Mouse (Mus musculus): ENCODE results near the gene Prf1. TPM values are rescaled to one million over a fixed set of nuclear protein-coding genes. Genes with fewer than 3 reads are reported as not detected.

Prf1 gene
- total and polyA plus RNA-seq, 3 experiments = 0.39 to 0.93 (median 0.43) TPM

GRCm38 (mm10) chr10:61336137-61336536 is 38.5 kb downstream of the Prf1 start:
- Histone ChIP-seq H3K36me3 (replicated peaks in 1 of 2; ENCODE audit: control insufficient read depth in 1 of 2, insufficient read depth in 1 of 2, low read length in 1 of 2) (peaks cover 0 to 2% of the 10 kb centered on the region in 2 experiments), H3K27me3 (replicated peaks) (no peaks in the 10 kb centered on the region), H3K4me3 (replicated peaks in 1 of 3; ENCODE audit: low read depth in 2 of 3, low read length in 2 of 3, poor library complexity in 1 of 3) (no peak overlapping the region), H3K9ac (ENCODE audit: insufficient read depth, low read depth) (no peak overlapping the region), H3K4me2 (ENCODE audit: insufficient read depth, low read depth, poor library complexity, severe bottlenecking) (no peak overlapping the region), H3K9me3 (replicated peaks; ENCODE audit: low read length) (peaks cover 6% of the 10 kb centered on the region), H3K79me2 (replicated peaks; ENCODE audit: control insufficient read depth, extremely low read depth, insufficient read depth, poor library complexity, severe bottlenecking) (no peaks in the 10 kb centered on the region), H3K27ac (ENCODE audit: insufficient read depth, low read depth) (no peak overlapping the region), H3K4me1 (ENCODE audit: control insufficient read depth in 1 of 2, insufficient read depth in 2 of 2) (peaks cover 4 to 8% of the 10 kb centered on the region in 2 experiments; a peak in 2 of 4 replicates)
- dilution Hi-C loops (cut with MboI; ENCODE audit: extremely low pct_ligation_motif_present, extremely low pct_unique_long_range_greater_than_20kb, low sequenced_read_pairs) = no loop called here
- DNase-seq (ENCODE audit: extremely low read depth) = peak; percentile 84
- no peak for TF ChIP-seq GABPA (IDR thresholded peaks at IDR 0.05; ENCODE audit: insufficient replicate concordance, low read depth, low read length)
- TF ChIP-seq ZKSCAN1 (IDR thresholded peaks at IDR 0.05; ENCODE audit: borderline replicate concordance, low read depth, low read length) = no peak
- TF ChIP-seq SMC3 (IDR thresholded peaks at IDR 0.05; ENCODE audit: low read depth, low read length) = peak; percentile 97
- TF ChIP-seq IRF4 (IDR thresholded peaks at IDR 0.05; ENCODE audit: low read depth, low read length) = no peak
- TF ChIP-seq ZMIZ1 (IDR thresholded peaks at IDR 0.05; ENCODE audit: low read depth, low read length) = no peak
- no peak for TF ChIP-seq TCF12 (IDR thresholded peaks at IDR 0.05; ENCODE audit: low read depth, low read length)
- no peak for TF ChIP-seq POLR2AphosphoS2 (IDR thresholded peaks at IDR 0.05; ENCODE audit: low read depth, low read length)
- TF ChIP-seq POLR2A (IDR thresholded peaks at IDR 0.05; ENCODE audit: low read depth, low read length) = no peak
- no peak for TF ChIP-seq MXI1 (IDR thresholded peaks at IDR 0.05; ENCODE audit: low read depth, low read length)
- TF ChIP-seq MYC (IDR thresholded peaks at IDR 0.05; ENCODE audit: low read depth, low read length) = no peak
- no peak for TF ChIP-seq JUN (IDR thresholded peaks at IDR 0.05; ENCODE audit: insufficient read depth, low read depth, low read length)
- peak; percentile 65 to 90 for TF ChIP-seq CTCF (conservative IDR thresholded peaks at IDR 0.05 in 1 of 2, IDR thresholded peaks at IDR 0.05 in 1 of 2; ENCODE audit: low read depth in 2 of 2, low read length in 2 of 2)
- 0 out of 2 replicates have a peak, but pooled peaks have one; percentile 14 for TF ChIP-seq ELF1 (IDR thresholded peaks at IDR 0.05; ENCODE audit: low read depth, low read length)
- TF ChIP-seq HCFC1 (IDR thresholded peaks at IDR 0.05; ENCODE audit: low read depth, low read length) = no peak
- no peak for TF ChIP-seq TBP (conservative IDR thresholded peaks at IDR 0.05; ENCODE audit: low read depth, low read length)
- TF ChIP-seq ZC3H11A (IDR thresholded peaks at IDR 0.05; ENCODE audit: low read depth, low read length) = peak; percentile 90
- no peak for TF ChIP-seq USF2 (conservative IDR thresholded peaks at IDR 0.05; ENCODE audit: low read depth, low read length)
- TF ChIP-seq RAD21 (IDR thresholded peaks at IDR 0.05; ENCODE audit: low read depth, low read length) = peak; percentile 85
- no peak for TF ChIP-seq NELFE (IDR thresholded peaks at IDR 0.05; ENCODE audit: low read depth, low read length)
- no peak for TF ChIP-seq SIN3A (IDR thresholded peaks at IDR 0.05; ENCODE audit: low read length)
- no peak for TF ChIP-seq KAT2A (IDR thresholded peaks at IDR 0.05; ENCODE audit: insufficient replicate concordance, low read length)
- TF ChIP-seq RCOR1 (conservative IDR thresholded peaks at IDR 0.05; ENCODE audit: low read depth, low read length) = no peak
- TF ChIP-seq PAX5 (IDR thresholded peaks at IDR 0.05; ENCODE audit: low read length) = no peak
- no peak for TF ChIP-seq E2F4 (IDR thresholded peaks at IDR 0.05; ENCODE audit: insufficient replicate concordance, low read depth, low read length)
- TF ChIP-seq MAFK (IDR thresholded peaks at IDR 0.05; ENCODE audit: insufficient replicate concordance, low read length) = no peak
- TF ChIP-seq BHLHE40 (IDR thresholded peaks at IDR 0.05; ENCODE audit: low read depth, low read length) = no peak
- no peak for TF ChIP-seq MAX (IDR thresholded peaks at IDR 0.05; ENCODE audit: low read length)
- TF ChIP-seq CHD2 (IDR thresholded peaks at IDR 0.05; ENCODE audit: low read length) = no peak
- TF ChIP-seq NRF1 (IDR thresholded peaks at IDR 0.05; ENCODE audit: low read depth, low read length) = no peak
- TF ChIP-seq JUND (conservative IDR thresholded peaks at IDR 0.05; ENCODE audit: low read depth, low read length) = no peak
- TF ChIP-seq CHD1 (IDR thresholded peaks at IDR 0.05; ENCODE audit: low read depth, low read length) = no peak
- in situ Hi-C loops (cut with MboI; ENCODE audit: low pct_ligation_motif_present, low pct_unique_long_range_greater_than_20kb, low sequenced_read_pairs) = loop anchor here (5.0 to 25.0 kb wide), 2 partner anchors 51 to 326 kb away; no protein-coding TSS in a partner anchor

Data from CH12.LX (cell line).